ENCODE assay signal across 19 mouse cellular contexts in the genomic region with DNA sequence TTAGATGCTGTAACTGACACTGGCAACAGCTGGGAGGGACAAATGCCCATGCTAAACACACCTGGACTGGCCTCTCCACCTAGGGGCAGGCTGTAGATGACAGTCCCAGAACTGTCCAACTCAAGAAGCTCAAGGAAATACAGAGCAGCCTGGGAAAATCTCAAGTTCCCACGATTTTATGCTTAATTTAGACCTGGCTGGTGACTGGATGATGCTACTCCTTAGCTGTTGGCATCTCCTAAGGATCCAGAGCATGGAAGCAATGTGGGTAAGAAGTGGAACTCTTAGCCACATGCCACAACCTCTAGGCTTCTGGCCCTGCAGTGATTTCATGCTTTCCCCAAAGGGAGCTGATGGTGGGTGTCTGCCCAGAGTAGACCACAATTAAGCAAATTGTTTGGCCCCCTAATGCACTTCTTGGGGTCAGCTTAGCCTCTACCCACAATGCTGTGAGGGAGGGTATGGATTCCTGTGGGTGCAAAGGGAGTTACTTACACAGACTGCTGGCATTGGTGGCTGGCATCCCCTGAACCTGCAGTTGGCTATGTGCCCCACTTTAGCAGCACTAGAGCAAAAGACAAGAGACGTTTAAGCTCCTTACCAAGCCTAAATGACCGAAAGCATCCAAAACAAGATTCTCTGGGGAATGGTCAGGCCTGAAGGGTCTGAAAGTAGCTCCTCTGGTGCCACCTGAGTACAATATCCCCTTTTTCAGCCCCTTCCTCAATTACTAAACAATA. TPM values are rescaled to one million over a fixed set of nuclear protein-coding genes. Genes with fewer than 3 reads are reported as not detected.
DNase-seq lines count a peak whose midpoint lies in the region; ATAC-seq and TF ChIP-seq lines count a peak whose summit lies in the region.
"Had no signal": no experiment of that assay in that cellular context is flagged by ENCODE, and none has a peak within 500 bp of the region (broad histone marks: within the 10 kb centered on the region; RNA-seq: fewer than 3 reads in every experiment).

No protein-coding gene starts in this region.

- no peak overlapping the region for H3K4me2 ChIP-seq in hindbrain, postnatal 0 days (ENCODE audit: low read depth, low read length)
- no peak overlapping the region for H3K4me2 ChIP-seq in liver, embryonic 11.5 days
- H3K4me2 ChIP-seq: embryonic facial prominence, embryonic 13.5 days; heart, embryonic 13.5 days; liver, embryonic 12.5 days; lung, embryonic 14.5 days had no signal

- no peak for ATAC-seq in cerebellum, adult (ENCODE audit: insufficient number of reproducible peaks, low FRiP score, low TSS enrichment)
- no peak for ATAC-seq in hindbrain, postnatal 0 days
- no peak for ATAC-seq in liver, embryonic 11.5 days (replicated peaks; ENCODE audit: low FRiP score)
- ATAC-seq: liver, embryonic 12.5 days; midbrain, embryonic 16.5 days had no signal

- H3K27me3 ChIP-seq in hindbrain, postnatal 0 days (ENCODE audit: insufficient read depth, low read length) = no peaks in the 10 kb centered on the region
- no peaks in the 10 kb centered on the region for H3K27me3 ChIP-seq in hindbrain, embryonic 10.5 days (ENCODE audit: insufficient read depth, poor library complexity, severe bottlenecking)
- H3K27me3 ChIP-seq in liver, embryonic 11.5 days (replicated peaks; ENCODE audit: control insufficient read depth, insufficient read depth, low read length) = peaks cover 4% of the 10 kb centered on the region
- H3K27me3 ChIP-seq: CH12.LX; embryonic facial prominence, embryonic 13.5 days; heart, embryonic 13.5 days had no signal

- H3K27ac ChIP-seq in hindbrain, postnatal 0 days = 0 out of 2 replicates have a peak overlapping the region, but pooled peaks have one; percentile 32
- no peak overlapping the region for H3K27ac ChIP-seq in hindbrain, embryonic 10.5 days
- no peak overlapping the region for H3K27ac ChIP-seq in liver, embryonic 11.5 days (ENCODE audit: low read depth, low read length)
- H3K27ac ChIP-seq: embryonic facial prominence, embryonic 13.5 days; heart, embryonic 13.5 days; limb, embryonic 10.5 days; liver, embryonic 12.5 days had no signal

- WGBS in hindbrain, postnatal 0 days = 61% methylated on average over 3 of the region's 3 CpGs
- 84% methylated on average over 3 of the region's 3 CpGs for WGBS in hindbrain, embryonic 10.5 days
- WGBS in liver, embryonic 11.5 days = 74% methylated on average over 3 of the region's 3 CpGs

- no peaks in the 10 kb centered on the region for H3K9me3 ChIP-seq in hindbrain, postnatal 0 days (ENCODE audit: low read length)
- no peaks in the 10 kb centered on the region for H3K9me3 ChIP-seq in hindbrain, embryonic 10.5 days
- H3K9me3 ChIP-seq in liver, embryonic 11.5 days (ENCODE audit: control insufficient read depth, low read length) = no peaks in the 10 kb centered on the region
- H3K9me3 ChIP-seq: embryonic facial prominence, embryonic 13.5 days; heart, embryonic 13.5 days; limb, embryonic 10.5 days; liver, embryonic 12.5 days had no signal

- H3K36me3 ChIP-seq in hindbrain, postnatal 0 days (ENCODE audit: insufficient read depth, low read length) = no peaks in the 10 kb centered on the region
- no peaks in the 10 kb centered on the region for H3K36me3 ChIP-seq in hindbrain, embryonic 10.5 days
- no peaks in the 10 kb centered on the region for H3K36me3 ChIP-seq in liver, embryonic 11.5 days (ENCODE audit: control insufficient read depth, insufficient read depth, low read length)
- H3K36me3 ChIP-seq: embryonic facial prominence, embryonic 13.5 days; limb, embryonic 10.5 days; liver, embryonic 12.5 days had no signal

- TF ChIP-seq CTCF in hindbrain, postnatal 0 days (IDR thresholded peaks at IDR 0.05; ENCODE audit: low read depth) = no peak

- DNase-seq in cerebellum, adult 11 months = peak; percentile 55
- no peak for DNase-seq in hindbrain, postnatal 0 days (ENCODE audit: low spot score)
- DNase-seq in hindbrain, embryonic 10.5 days (ENCODE audit: low spot score) = no peak
- DNase-seq in adipocyte (ENCODE audit: low spot score) = peak; percentile 36
- DNase-seq in cerebellum, adult 9-11 months = peak; percentile 78
- DNase-seq in liver, embryonic 11.5 days (ENCODE audit: low spot score) = no peak
- DNase-seq in right cerebral cortex, postnatal 36 days (ENCODE audit: low spot score in 2 of 2) = no peak
- DNase-seq: adrenal gland, postnatal 36 days; heart, postnatal 36 days; kidney, postnatal 4 days; lung, embryonic 14.5 days had no signal

- H3K9ac ChIP-seq in hindbrain, postnatal 0 days (replicated peaks; ENCODE audit: low read length) = no peak overlapping the region
- H3K9ac ChIP-seq in liver, embryonic 11.5 days (ENCODE audit: low read depth, low read length) = no peak overlapping the region
- H3K9ac ChIP-seq: embryonic facial prominence, embryonic 13.5 days; heart, embryonic 13.5 days; liver, embryonic 12.5 days; lung, embryonic 14.5 days had no signal

- H3K4me3 ChIP-seq in hindbrain, postnatal 0 days (ENCODE audit: low read length) = no peak overlapping the region
- H3K4me3 ChIP-seq in hindbrain, embryonic 10.5 days = no peak overlapping the region
- no peak overlapping the region for H3K4me3 ChIP-seq in liver, embryonic 11.5 days (ENCODE audit: low read depth, low read length)
- H3K4me3 ChIP-seq: embryonic facial prominence, embryonic 13.5 days; heart, embryonic 13.5 days; limb, embryonic 10.5 days; liver, embryonic 12.5 days had no signal

- peaks cover 9% of the 10 kb centered on the region; the same call in 1 of the 2 replicates for H3K4me1 ChIP-seq in hindbrain, postnatal 0 days (ENCODE audit: insufficient read depth, low read length)
- H3K4me1 ChIP-seq in hindbrain, embryonic 10.5 days (replicated peaks) = 0 out of 2 replicates have a peak, but pooled peaks cover 20% of the 10 kb centered on the region
- H3K4me1 ChIP-seq in liver, embryonic 11.5 days (replicated peaks; ENCODE audit: control insufficient read depth, insufficient read depth, low read length) = no peaks in the 10 kb centered on the region
- H3K4me1 ChIP-seq: limb, embryonic 10.5 days; liver, embryonic 12.5 days had no signal

RNA-seq across cellular contexts. Expression of a gene that starts 26.3 kb away (rescaled TPM):
- total RNA-seq in hindbrain, postnatal 0 days (2014; rRNA removed) = 76.4 and 84.2 TPM in 2 replicates
- polyA plus RNA-seq in hindbrain, postnatal 0 days (2015; fragmentation: Nextera tagmentation; extraction: Ambion mirVana) = 56.1 and 59.9 TPM in 2 replicates
- polyA plus RNA-seq in hindbrain, embryonic 10.5 days (2016; fragmentation: Nextera tagmentation; extraction: Ambion mirVana) = 23.3 and 25.7 TPM in 2 replicates
- 9.2 and 9.3 TPM in 2 replicates for polyA plus RNA-seq in liver, embryonic 11.5 days (2014; fragmentation: Nextera tagmentation; extraction: Ambion mirVana)
- total RNA-seq: megakaryocyte progenitor cell, adult 5-6 weeks had no signal

RNA-seq across cellular contexts. Expression of a gene that starts 48.2 kb away (rescaled TPM):
- total RNA-seq in hindbrain, postnatal 0 days (2014; rRNA removed) = 22.8 and 33.9 TPM in 2 replicates
- 26.2 and 29.7 TPM in 2 replicates for polyA plus RNA-seq in hindbrain, postnatal 0 days (2015; fragmentation: Nextera tagmentation; extraction: Ambion mirVana)
- polyA plus RNA-seq in hindbrain, embryonic 10.5 days (2016; fragmentation: Nextera tagmentation; extraction: Ambion mirVana) = 51.9 and 54.7 TPM in 2 replicates
- 10.2 and 11.1 TPM in 2 replicates for polyA plus RNA-seq in liver, embryonic 11.5 days (2014; fragmentation: Nextera tagmentation; extraction: Ambion mirVana)

RNA-seq across cellular contexts. Expression of a gene that starts 59.0 kb away (rescaled TPM):
- 50.5 and 58.8 TPM in 2 replicates for total RNA-seq in hindbrain, postnatal 0 days (2014; rRNA removed)
- 43.1 TPM in 2 replicates for polyA plus RNA-seq in hindbrain, postnatal 0 days (2015; fragmentation: Nextera tagmentation; extraction: Ambion mirVana)
- 99.5 and 107 TPM in 2 replicates for polyA plus RNA-seq in hindbrain, embryonic 10.5 days (2016; fragmentation: Nextera tagmentation; extraction: Ambion mirVana)
- 25.1 and 27.6 TPM in 2 replicates for polyA plus RNA-seq in liver, embryonic 11.5 days (2014; fragmentation: Nextera tagmentation; extraction: Ambion mirVana)

Comparison
In these comparisons a context has a peak if more than half of its experiments do, and no peak if none do; other contexts are left out.
1. DNase-seq: peak in cerebellum, adult 11 months (single experiment), adipocyte (single experiment) and cerebellum, adult 9-11 months (single experiment); none in hindbrain, postnatal 0 days (single experiment), hindbrain, embryonic 10.5 days (single experiment), liver, embryonic 11.5 days (single experiment) and right cerebral cortex, postnatal 36 days (0 of 2).